Mouse (Mus musculus): ENCODE measurements around the gene St13. TPM values are rescaled to one million over a fixed set of nuclear protein-coding genes. Genes with fewer than 3 reads are reported as not detected.

Gene St13
- polyA plus RNA-seq, 2 experiments: 81.7 to 141 TPM

DNA sequence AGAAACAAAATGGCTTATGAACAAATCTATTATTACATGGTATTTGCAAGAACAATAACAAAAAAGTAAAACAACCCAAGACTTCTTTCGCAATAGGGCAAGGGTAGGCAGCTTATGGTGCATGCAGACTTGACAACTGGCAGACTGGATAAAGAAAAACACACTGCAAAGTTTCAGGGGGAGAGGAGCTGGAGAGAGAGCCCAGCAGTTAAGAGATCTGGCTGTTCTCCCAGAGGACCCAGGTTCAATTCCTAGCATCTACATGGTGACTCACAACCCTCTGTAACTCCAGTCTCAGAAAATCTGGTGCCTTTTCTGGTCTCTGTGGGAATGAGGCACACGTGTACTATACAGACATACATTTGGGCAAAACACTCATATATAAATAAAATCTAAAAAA, 58.5 kb downstream of the St13 start:
- H3K27ac ChIP-seq (replicated peaks; ENCODE audit: low read depth, low read length): no peak overlapping the region
- H3K27me3 ChIP-seq (ENCODE audit: control insufficient read depth, insufficient read depth, low read length): no peaks in the 10 kb centered on the region
- H3K9me3 ChIP-seq (ENCODE audit: control insufficient read depth, low read length): no peaks in the 10 kb centered on the region
- no peak for TF ChIP-seq POLR2A (IDR thresholded peaks at IDR 0.05; ENCODE audit: borderline replicate concordance, extremely low read depth, insufficient read depth, insufficient read length)
- no peak overlapping the region for H3K4me3 ChIP-seq (replicated peaks; ENCODE audit: low read length)
- WGBS: 89% methylated on average over 2 of the region's 2 CpGs
- peaks cover 52% of the 10 kb centered on the region for H3K36me3 ChIP-seq (ENCODE audit: control insufficient read depth, insufficient read depth, low read length)
- H3K4me2 ChIP-seq (replicated peaks; ENCODE audit: low read depth, low read length, severe bottlenecking): no peak overlapping the region
- DNase-seq (ENCODE audit: low spot score) (no peak), ATAC-seq (ENCODE audit: low FRiP score, low read depth) (no peak)
- no peak overlapping the region for H3K9ac ChIP-seq (ENCODE audit: low read depth, low read length, severe bottlenecking)
- no peaks in the 10 kb centered on the region for H3K4me1 ChIP-seq (ENCODE audit: control insufficient read depth, insufficient read depth, low read length)

DNA sequence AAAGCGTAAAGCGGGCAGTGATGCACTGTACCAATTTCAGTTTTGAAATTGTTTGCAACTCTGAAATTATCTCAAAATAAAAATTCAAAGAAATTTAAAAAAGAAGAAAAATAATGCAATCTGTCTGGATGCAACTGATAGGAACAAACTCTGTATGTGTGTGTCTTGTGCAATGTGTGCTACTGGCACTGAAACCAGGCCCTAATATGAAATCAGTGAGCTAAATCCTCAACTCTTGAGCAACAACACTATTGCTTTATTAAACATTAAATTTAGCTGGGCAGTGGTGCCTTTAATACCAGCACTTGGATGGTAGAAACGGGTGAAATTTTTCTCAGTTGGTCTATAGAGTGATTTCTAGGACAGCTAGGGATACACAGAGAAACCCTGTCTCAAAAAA, 60.7 kb downstream of the St13 start:
- H3K4me3 ChIP-seq (replicated peaks; ENCODE audit: low read length): no peak overlapping the region
- ATAC-seq (ENCODE audit: low FRiP score, low read depth) (no peak), DNase-seq (ENCODE audit: low spot score) (no peak)
- no peak for TF ChIP-seq POLR2A (IDR thresholded peaks at IDR 0.05; ENCODE audit: borderline replicate concordance, extremely low read depth, insufficient read depth, insufficient read length)
- no peak overlapping the region for H3K27ac ChIP-seq (replicated peaks; ENCODE audit: low read depth, low read length)
- 95% methylated on average over 3 of the region's 3 CpGs for WGBS
- H3K9ac ChIP-seq (ENCODE audit: low read depth, low read length, severe bottlenecking): no peak overlapping the region
- no peaks in the 10 kb centered on the region for H3K27me3 ChIP-seq (ENCODE audit: control insufficient read depth, insufficient read depth, low read length)
- no peak overlapping the region for H3K4me2 ChIP-seq (replicated peaks; ENCODE audit: low read depth, low read length, severe bottlenecking)
- no peaks in the 10 kb centered on the region for H3K4me1 ChIP-seq (ENCODE audit: control insufficient read depth, insufficient read depth, low read length)
- peaks cover 66% of the 10 kb centered on the region for H3K36me3 ChIP-seq (ENCODE audit: control insufficient read depth, insufficient read depth, low read length)
- H3K9me3 ChIP-seq (ENCODE audit: control insufficient read depth, low read length): no peaks in the 10 kb centered on the region

DNA sequence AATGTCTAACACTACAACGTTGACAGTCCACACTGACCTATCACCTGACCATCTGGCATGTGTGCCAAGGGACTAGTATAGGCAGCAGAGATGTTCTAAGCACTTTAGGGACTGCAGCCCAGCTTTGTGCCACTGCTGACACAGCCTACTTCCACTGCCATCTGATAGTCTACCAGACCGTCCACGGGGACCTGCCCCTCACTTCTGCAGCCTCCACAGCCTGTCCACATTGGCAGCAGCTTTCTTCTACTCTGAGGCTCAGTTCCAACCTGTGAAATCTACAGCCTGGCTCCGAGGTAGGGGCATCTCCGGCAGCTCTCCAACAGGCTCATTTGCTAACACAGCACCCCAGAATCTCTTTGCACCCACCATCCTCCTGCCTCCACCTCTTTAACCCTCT, 63.4 kb downstream of the St13 start:
- 92% methylated on average over 5 of the region's 5 CpGs for WGBS
- Histone ChIP-seq H3K36me3 (ENCODE audit: control insufficient read depth, insufficient read depth, low read length) (peaks cover 72% of the 10 kb centered on the region), H3K9me3 (ENCODE audit: control insufficient read depth, low read length) (no peaks in the 10 kb centered on the region), H3K9ac (ENCODE audit: low read depth, low read length, severe bottlenecking) (no peak overlapping the region), H3K4me2 (replicated peaks; ENCODE audit: low read depth, low read length, severe bottlenecking) (no peak overlapping the region), H3K27me3 (ENCODE audit: control insufficient read depth, insufficient read depth, low read length) (no peaks in the 10 kb centered on the region), H3K27ac (replicated peaks; ENCODE audit: low read depth, low read length) (no peak overlapping the region), H3K4me1 (ENCODE audit: control insufficient read depth, insufficient read depth, low read length) (no peaks in the 10 kb centered on the region), H3K4me3 (replicated peaks; ENCODE audit: low read length) (no peak overlapping the region)
- ATAC-seq (ENCODE audit: low FRiP score, low read depth): no peak
- TF ChIP-seq POLR2A (IDR thresholded peaks at IDR 0.05; ENCODE audit: borderline replicate concordance, extremely low read depth, insufficient read depth, insufficient read length): no peak
- DNase-seq (ENCODE audit: low spot score): no peak

DNA sequence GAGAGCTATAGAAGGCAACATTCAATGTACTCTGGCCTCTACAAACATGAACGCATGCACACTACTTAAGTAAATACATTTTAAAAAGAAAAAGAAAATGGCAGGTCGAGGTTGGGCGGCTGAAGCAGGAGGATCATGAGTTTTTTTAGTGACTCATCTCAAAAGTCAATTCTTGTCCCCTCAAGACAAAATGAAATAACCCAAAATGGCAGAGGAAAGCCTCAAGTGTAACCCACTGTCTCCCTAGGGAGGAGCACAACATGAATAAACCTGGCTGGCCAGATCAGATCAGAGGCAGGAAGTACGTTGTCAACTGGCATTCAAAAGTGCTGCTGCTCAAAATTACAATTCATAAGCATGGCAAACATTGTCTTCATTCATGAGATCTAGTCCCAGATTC, 67.4 kb downstream of the St13 start:
- no peaks in the 10 kb centered on the region for H3K4me1 ChIP-seq (ENCODE audit: control insufficient read depth, insufficient read depth, low read length)
- no peak for DNase-seq (ENCODE audit: low spot score)
- no peak overlapping the region for H3K4me3 ChIP-seq (replicated peaks; ENCODE audit: low read length)
- H3K9me3 ChIP-seq (ENCODE audit: control insufficient read depth, low read length): no peaks in the 10 kb centered on the region
- H3K9ac ChIP-seq (ENCODE audit: low read depth, low read length, severe bottlenecking): no peak overlapping the region
- H3K36me3 ChIP-seq (ENCODE audit: control insufficient read depth, insufficient read depth, low read length): peaks cover 63% of the 10 kb centered on the region
- H3K4me2 ChIP-seq (replicated peaks; ENCODE audit: low read depth, low read length, severe bottlenecking): no peak overlapping the region
- TF ChIP-seq POLR2A (IDR thresholded peaks at IDR 0.05; ENCODE audit: borderline replicate concordance, extremely low read depth, insufficient read depth, insufficient read length): no peak
- WGBS: 91% methylated on average over 4 of the region's 4 CpGs
- no peak for ATAC-seq (ENCODE audit: low FRiP score, low read depth)
- no peaks in the 10 kb centered on the region for H3K27me3 ChIP-seq (ENCODE audit: control insufficient read depth, insufficient read depth, low read length)
- H3K27ac ChIP-seq (replicated peaks; ENCODE audit: low read depth, low read length): no peak overlapping the region

DNA sequence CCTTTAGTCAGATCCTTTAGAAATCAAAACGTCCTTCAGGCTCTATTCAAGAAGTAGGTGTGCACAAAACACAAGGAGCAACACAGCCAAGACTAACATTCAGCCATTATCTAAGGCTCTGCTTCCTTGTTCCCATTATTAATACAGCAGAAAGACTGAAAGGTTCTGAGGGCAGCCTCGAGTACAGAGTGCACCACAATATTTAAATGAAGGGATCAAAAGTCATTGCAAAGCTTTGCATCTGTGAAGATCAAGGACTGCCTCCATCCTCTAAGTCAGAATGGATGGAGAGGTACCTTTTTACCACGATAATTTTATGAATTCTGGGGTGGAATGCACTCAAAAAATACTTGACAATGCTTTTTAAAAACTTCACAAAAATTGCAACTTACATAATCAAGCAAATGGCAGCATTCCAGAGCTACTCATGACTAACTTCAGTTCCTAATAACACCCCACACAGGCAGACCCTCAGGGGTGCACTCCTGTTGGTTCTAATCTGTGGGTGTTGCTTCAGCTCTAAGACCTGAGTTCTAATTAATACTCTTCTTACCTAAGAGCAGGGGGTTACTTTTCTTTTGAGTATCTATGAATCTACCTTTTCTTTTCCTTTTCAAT, 69.0 kb downstream of the St13 start:
- Histone ChIP-seq H3K4me1 (ENCODE audit: control insufficient read depth, insufficient read depth, low read length) (no peaks in the 10 kb centered on the region), H3K9me3 (ENCODE audit: control insufficient read depth, low read length) (no peaks in the 10 kb centered on the region), H3K4me2 (replicated peaks; ENCODE audit: low read depth, low read length, severe bottlenecking) (no peak overlapping the region), H3K27ac (replicated peaks; ENCODE audit: low read depth, low read length) (no peak overlapping the region), H3K4me3 (replicated peaks; ENCODE audit: low read length) (no peak overlapping the region), H3K27me3 (ENCODE audit: control insufficient read depth, insufficient read depth, low read length) (no peaks in the 10 kb centered on the region), H3K9ac (ENCODE audit: low read depth, low read length, severe bottlenecking) (no peak overlapping the region), H3K36me3 (ENCODE audit: control insufficient read depth, insufficient read depth, low read length) (peaks cover 64% of the 10 kb centered on the region)
- no peak for TF ChIP-seq POLR2A (IDR thresholded peaks at IDR 0.05; ENCODE audit: borderline replicate concordance, extremely low read depth, insufficient read depth, insufficient read length)
- WGBS: 75% methylated on average over 3 of the region's 3 CpGs
- no peak for ATAC-seq (ENCODE audit: low FRiP score, low read depth)
- DNase-seq (ENCODE audit: low spot score): no peak

Measured in limb, embryonic 14.5 days (tissue).